Mouse (Mus musculus): ENCODE measurements around the gene 1700016D06Rik. TPM values are rescaled to one million over a fixed set of nuclear protein-coding genes. Genes with fewer than 3 reads are reported as not detected.

The 1700016D06Rik gene
- polyA plus RNA-seq (2014; fragmentation: Nextera tagmentation; extraction: Ambion mirVana): not detected in 2 replicates

GRCm38 (mm10) chr8:11701033-11701362, at the start of gene 1700016D06Rik:
TSS of gene 1700016D06Rik (minus strand) at chr8:11701063.
- Histone ChIP-seq H3K36me3 (ENCODE audit: control insufficient read depth, insufficient read depth, low read length) (no peaks in the 10 kb centered on the region), H3K4me3 (ENCODE audit: low read depth, low read length) (no peak within 1 kb of the TSS), H3K27ac (ENCODE audit: low read length) (no peak within 1 kb of the TSS), H3K9ac (replicated peaks; ENCODE audit: low read depth, low read length) (no peak within 1 kb of the TSS), H3K9me3 (ENCODE audit: control insufficient read depth, low read depth, low read length) (no peaks in the 10 kb centered on the region), H3K27me3 (ENCODE audit: control insufficient read depth, insufficient read depth, low read length) (no peaks in the 10 kb centered on the region), H3K4me1 (ENCODE audit: control insufficient read depth, insufficient read depth, low read length) (no peaks in the 10 kb centered on the region), H3K4me2 (replicated peaks; ENCODE audit: low read depth, low read length) (peak within 1 kb of the TSS; percentile 31)
- WGBS: 59% methylated on average over 6 of the region's 6 CpGs
- ATAC-seq (ENCODE audit: insufficient number of reproducible peaks, insufficient read depth, low FRiP score, low read depth): no peak

DNA sequence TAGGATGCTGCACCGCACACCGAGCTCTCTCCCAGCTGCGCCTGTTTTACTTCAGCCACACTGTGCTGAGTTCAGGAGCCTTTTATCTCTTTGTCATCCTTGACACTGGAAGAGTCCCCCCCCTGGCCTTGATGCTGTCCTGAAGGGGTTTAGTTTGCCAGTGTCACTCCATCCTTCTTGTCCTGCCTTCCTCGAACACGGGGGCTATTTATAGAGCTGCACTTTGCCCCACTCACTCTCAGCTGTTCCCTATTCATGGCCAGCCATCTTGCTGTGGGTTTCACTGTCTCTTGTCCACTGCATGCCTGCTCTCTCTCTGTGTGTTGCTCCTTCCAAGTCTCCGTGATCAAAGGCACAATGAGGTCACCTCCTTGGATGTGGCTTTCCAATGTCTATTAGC, 48.6 kb upstream of the 1700016D06Rik start:
- H3K4me1 ChIP-seq (ENCODE audit: control insufficient read depth, insufficient read depth, low read length): no peaks in the 10 kb centered on the region
- no peak overlapping the region for H3K4me2 ChIP-seq (replicated peaks; ENCODE audit: low read depth, low read length)
- no peak overlapping the region for H3K27ac ChIP-seq (ENCODE audit: low read length)
- no peak for ATAC-seq (ENCODE audit: insufficient number of reproducible peaks, insufficient read depth, low FRiP score, low read depth)
- H3K9me3 ChIP-seq (ENCODE audit: control insufficient read depth, low read depth, low read length): no peaks in the 10 kb centered on the region
- no peak overlapping the region for H3K9ac ChIP-seq (replicated peaks; ENCODE audit: low read depth, low read length)
- H3K27me3 ChIP-seq (ENCODE audit: control insufficient read depth, insufficient read depth, low read length): no peaks in the 10 kb centered on the region
- H3K4me3 ChIP-seq (ENCODE audit: low read depth, low read length): no peak overlapping the region
- no peaks in the 10 kb centered on the region for H3K36me3 ChIP-seq (ENCODE audit: control insufficient read depth, insufficient read depth, low read length)
- 59% methylated on average over 6 of the region's 6 CpGs for whole genome bisulfite sequencing

GRCm38 (mm10) chr8:11746850-11747600, 46.2 kb upstream of the 1700016D06Rik start:
- H3K27me3 ChIP-seq (ENCODE audit: control insufficient read depth, insufficient read depth, low read length): no peaks in the 10 kb centered on the region
- ATAC-seq (ENCODE audit: insufficient number of reproducible peaks, insufficient read depth, low FRiP score, low read depth): no peak
- H3K4me3 ChIP-seq (ENCODE audit: low read depth, low read length): no peak overlapping the region
- no peak overlapping the region for H3K4me2 ChIP-seq (replicated peaks; ENCODE audit: low read depth, low read length)
- H3K9ac ChIP-seq (replicated peaks; ENCODE audit: low read depth, low read length): no peak overlapping the region
- H3K9me3 ChIP-seq (ENCODE audit: control insufficient read depth, low read depth, low read length): no peaks in the 10 kb centered on the region
- WGBS: 52% methylated on average over 11 of the region's 11 CpGs
- no peak overlapping the region for H3K27ac ChIP-seq (ENCODE audit: low read length)
- no peaks in the 10 kb centered on the region for H3K4me1 ChIP-seq (ENCODE audit: control insufficient read depth, insufficient read depth, low read length)
- no peaks in the 10 kb centered on the region for H3K36me3 ChIP-seq (ENCODE audit: control insufficient read depth, insufficient read depth, low read length)

- Histone ChIP-seq H3K9ac (replicated peaks; ENCODE audit: low read depth, low read length) (no peak overlapping the region), H3K27me3 (ENCODE audit: control insufficient read depth, insufficient read depth, low read length) (no peaks in the 10 kb centered on the region), H3K36me3 (ENCODE audit: control insufficient read depth, insufficient read depth, low read length) (no peaks in the 10 kb centered on the region), H3K4me1 (ENCODE audit: control insufficient read depth, insufficient read depth, low read length) (no peaks in the 10 kb centered on the region), H3K9me3 (ENCODE audit: control insufficient read depth, low read depth, low read length) (no peaks in the 10 kb centered on the region), H3K27ac (ENCODE audit: low read length) (no peak overlapping the region), H3K4me3 (ENCODE audit: low read depth, low read length) (no peak overlapping the region), H3K4me2 (replicated peaks; ENCODE audit: low read depth, low read length) (no peak overlapping the region)
- ATAC-seq (ENCODE audit: insufficient number of reproducible peaks, insufficient read depth, low FRiP score, low read depth): 0 out of 2 replicates have a peak, but pooled peaks have one; percentile 4
- WGBS: 51% methylated on average over 10 of the region's 10 CpGs
Measured at GRCm38 (mm10) chr8:11743580-11743979, 42.7 kb upstream of the 1700016D06Rik start.

- Histone ChIP-seq H3K9me3 (ENCODE audit: control insufficient read depth, low read depth, low read length) (no peaks in the 10 kb centered on the region), H3K27me3 (ENCODE audit: control insufficient read depth, insufficient read depth, low read length) (no peaks in the 10 kb centered on the region), H3K9ac (replicated peaks; ENCODE audit: low read depth, low read length) (no peak overlapping the region), H3K36me3 (ENCODE audit: control insufficient read depth, insufficient read depth, low read length) (no peaks in the 10 kb centered on the region), H3K27ac (ENCODE audit: low read length) (no peak overlapping the region), H3K4me3 (ENCODE audit: low read depth, low read length) (no peak overlapping the region), H3K4me1 (ENCODE audit: control insufficient read depth, insufficient read depth, low read length) (no peaks in the 10 kb centered on the region), H3K4me2 (replicated peaks; ENCODE audit: low read depth, low read length) (no peak overlapping the region)
- WGBS: 79% methylated on average over 2 of the region's 2 CpGs
- ATAC-seq (ENCODE audit: insufficient number of reproducible peaks, insufficient read depth, low FRiP score, low read depth): no peak
Measured at GRCm38 (mm10) chr8:11740857-11741256, 40.0 kb upstream of the 1700016D06Rik start.

DNA sequence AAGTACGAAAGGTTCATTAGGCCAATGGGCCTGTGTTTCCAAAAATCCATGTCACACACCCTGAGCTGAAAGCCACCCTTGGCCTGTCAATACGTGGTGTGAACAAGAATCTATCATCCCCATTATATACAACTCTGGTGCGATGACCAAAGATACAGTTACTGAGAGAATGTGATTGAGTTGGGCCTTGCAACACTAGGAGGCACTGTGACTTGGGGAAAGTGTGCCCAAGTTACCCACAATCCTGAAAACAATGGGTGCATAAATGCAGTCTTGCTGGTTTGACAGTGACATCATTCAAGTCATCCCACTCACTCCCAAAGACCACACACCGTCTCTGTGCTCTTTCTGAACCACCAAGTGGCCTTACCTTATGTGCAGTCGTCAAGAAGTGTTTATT, 38.2 kb upstream of the 1700016D06Rik start:
- no peak overlapping the region for H3K4me3 ChIP-seq (ENCODE audit: low read depth, low read length)
- H3K4me2 ChIP-seq (replicated peaks; ENCODE audit: low read depth, low read length): no peak overlapping the region
- H3K27ac ChIP-seq (ENCODE audit: low read length): no peak overlapping the region
- no peak overlapping the region for H3K9ac ChIP-seq (replicated peaks; ENCODE audit: low read depth, low read length)
- WGBS: 77% methylated on average over 5 of the region's 5 CpGs
- no peaks in the 10 kb centered on the region for H3K4me1 ChIP-seq (ENCODE audit: control insufficient read depth, insufficient read depth, low read length)
- no peaks in the 10 kb centered on the region for H3K9me3 ChIP-seq (ENCODE audit: control insufficient read depth, low read depth, low read length)
- no peaks in the 10 kb centered on the region for H3K27me3 ChIP-seq (ENCODE audit: control insufficient read depth, insufficient read depth, low read length)
- no peaks in the 10 kb centered on the region for H3K36me3 ChIP-seq (ENCODE audit: control insufficient read depth, insufficient read depth, low read length)
- ATAC-seq (ENCODE audit: insufficient number of reproducible peaks, insufficient read depth, low FRiP score, low read depth): no peak

GRCm38 (mm10) chr8:11737096-11737495, 36.2 kb upstream of the 1700016D06Rik start:
- Histone ChIP-seq H3K36me3 (ENCODE audit: control insufficient read depth, insufficient read depth, low read length) (no peaks in the 10 kb centered on the region), H3K4me2 (replicated peaks; ENCODE audit: low read depth, low read length) (no peak overlapping the region), H3K9ac (replicated peaks; ENCODE audit: low read depth, low read length) (no peak overlapping the region), H3K4me1 (ENCODE audit: control insufficient read depth, insufficient read depth, low read length) (no peaks in the 10 kb centered on the region), H3K27ac (ENCODE audit: low read length) (no peak overlapping the region), H3K9me3 (ENCODE audit: control insufficient read depth, low read depth, low read length) (no peaks in the 10 kb centered on the region), H3K4me3 (ENCODE audit: low read depth, low read length) (no peak overlapping the region), H3K27me3 (ENCODE audit: control insufficient read depth, insufficient read depth, low read length) (no peaks in the 10 kb centered on the region)
- WGBS: 87% methylated on average over 6 of the region's 6 CpGs
- no peak for ATAC-seq (ENCODE audit: insufficient number of reproducible peaks, insufficient read depth, low FRiP score, low read depth)

GRCm38 (mm10) chr8:11735672-11736235, 34.9 kb upstream of the 1700016D06Rik start:
- Histone ChIP-seq H3K27ac (ENCODE audit: low read length) (no peak overlapping the region), H3K9me3 (ENCODE audit: control insufficient read depth, low read depth, low read length) (no peaks in the 10 kb centered on the region), H3K27me3 (ENCODE audit: control insufficient read depth, insufficient read depth, low read length) (no peaks in the 10 kb centered on the region), H3K4me1 (ENCODE audit: control insufficient read depth, insufficient read depth, low read length) (no peaks in the 10 kb centered on the region), H3K4me2 (replicated peaks; ENCODE audit: low read depth, low read length) (no peak overlapping the region), H3K9ac (replicated peaks; ENCODE audit: low read depth, low read length) (no peak overlapping the region), H3K36me3 (ENCODE audit: control insufficient read depth, insufficient read depth, low read length) (no peaks in the 10 kb centered on the region), H3K4me3 (ENCODE audit: low read depth, low read length) (no peak overlapping the region)
- ATAC-seq (ENCODE audit: insufficient number of reproducible peaks, insufficient read depth, low FRiP score, low read depth): no peak
- WGBS: 72% methylated on average over 15 of the region's 15 CpGs
